Mouse (Mus musculus) common myeloid progenitor, adult 5-6 weeks (primary cell): ENCODE measurements around the gene Hist2h2ac. TPM values are rescaled to one million over a fixed set of nuclear protein-coding genes. Genes with fewer than 3 reads are reported as not detected.

Source experiments
- total RNA-seq: library from RNA; stranded (forward); fragments of 200-1000, 187-1606 nt; gene quantifications from 2 replicates; pipeline ENCODE4 v1.2.3, GENCODE M21; 2017

The Hist2h2ac gene
- total RNA-seq, 1 experiment from 2014 or later: 2,638 TPM

Other genes starting within 250 kb of the Hist2h2ac start
- 28.9 and 33.8 TPM in 2 replicates for gene Plekho1, start 224.9 kb downstream of the Hist2h2ac start, total RNA-seq
- gene Vps45, start 162.4 kb downstream of the Hist2h2ac start, total RNA-seq: 19.6 and 35.9 TPM in 2 replicates
- 10.9 and 11.8 TPM in 2 replicates for gene Otud7b, start 116.4 kb downstream of the Hist2h2ac start, total RNA-seq
- gene Mtmr11, start 58.9 kb downstream of the Hist2h2ac start, total RNA-seq: 0.09 TPM in 1 of 2 replicates, not detected in the other
- 30.4 and 37.3 TPM in 2 replicates for gene Sf3b4, start 48.5 kb downstream of the Hist2h2ac start, total RNA-seq
- 1.3 and 1.5 TPM in 2 replicates for gene Sv2a, start 39.7 kb downstream of the Hist2h2ac start, total RNA-seq
- gene Bola1, start 1.2 kb downstream of the Hist2h2ac start, total RNA-seq: 21.6 and 38.2 TPM in 2 replicates
- 81.8 and 97.7 TPM in 2 replicates for gene Hist2h2ab, start 1.0 kb downstream of the Hist2h2ac start, total RNA-seq
- gene Hist2h2be, start 239 bp upstream of the Hist2h2ac start, total RNA-seq: 6.6 and 8.3 TPM in 2 replicates
- 96.1 and 129 TPM in 2 replicates for gene Hist2h3c2, start 18.2 kb upstream of the Hist2h2ac start, total RNA-seq
- gene Hist2h2aa2, start 19.4 kb upstream of the Hist2h2ac start, total RNA-seq: 1,358 and 3,626 TPM in 2 replicates
- 5,131 and 5,822 TPM in 2 replicates for gene Hist2h2aa1, start 24.6 kb upstream of the Hist2h2ac start, total RNA-seq
- gene Hist2h3c1, start 25.8 kb upstream of the Hist2h2ac start, total RNA-seq: 2.7 and 18.3 TPM in 2 replicates
- 101 and 120 TPM in 2 replicates for gene Hist2h4, start 42.4 kb upstream of the Hist2h2ac start, total RNA-seq
- gene Hist2h3b, start 47.8 kb upstream of the Hist2h2ac start, total RNA-seq: 296 and 352 TPM in 2 replicates
- 6,356 and 6,932 TPM in 2 replicates for gene Hist2h2bb, start 48.9 kb upstream of the Hist2h2ac start, total RNA-seq
- gene Fcgr1, start 73.1 kb upstream of the Hist2h2ac start, total RNA-seq: not detected in 2 replicates
- not detected in 2 replicates for gene BC107364, start 231.4 kb upstream of the Hist2h2ac start, total RNA-seq